Comparison of ENCODE assay signal across 17 mouse cellular contexts in genomic region chr6:54997726-54998125, GRCm38 (mm10).
"Had no signal": no experiment of that assay in that cellular context is flagged by ENCODE, and none has a peak within 500 bp of the region (broad histone marks: within the 10 kb centered on the region; RNA-seq: fewer than 3 reads in every experiment).

No protein-coding gene starts in this region.

- H3K36me3 ChIP-seq: intestine, embryonic 15.5 days; liver, embryonic 12.5 days; liver, embryonic 15.5 days; neural tube, embryonic 12.5 days; neural tube, embryonic 15.5 days had no signal

- H3K27ac ChIP-seq: intestine, embryonic 15.5 days; liver, embryonic 12.5 days; liver, embryonic 15.5 days; neural tube, embryonic 12.5 days; neural tube, embryonic 15.5 days; stomach, postnatal 0 days had no signal

- H3K9me3 ChIP-seq: intestine, embryonic 15.5 days; liver, embryonic 12.5 days; liver, embryonic 15.5 days; neural tube, embryonic 12.5 days; neural tube, embryonic 15.5 days had no signal

- H3K4me3 ChIP-seq: intestine, embryonic 15.5 days; liver, embryonic 12.5 days; liver, embryonic 15.5 days; neural tube, embryonic 12.5 days; neural tube, embryonic 15.5 days had no signal

- H3K4me2 ChIP-seq: intestine, embryonic 15.5 days; liver, embryonic 12.5 days; liver, embryonic 15.5 days; midbrain, embryonic 11.5 days; neural tube, embryonic 12.5 days; neural tube, embryonic 15.5 days had no signal

- ATAC-seq: intestine, embryonic 15.5 days; liver, embryonic 12.5 days had no signal

- DNase-seq: lung, adult 2 months; lung, postnatal 14 days; lung, postnatal 4 days; midbrain, embryonic 14.5 days; right cerebral cortex, adult 18-20 months; right cerebral cortex, postnatal 14 days; right cerebral cortex, postnatal 4 days; thymus, adult 2 months; thymus, postnatal 14 days; thymus, postnatal 4 days had no signal

- H3K9ac ChIP-seq: intestine, embryonic 15.5 days; liver, embryonic 12.5 days; liver, embryonic 15.5 days; neural tube, embryonic 12.5 days; neural tube, embryonic 15.5 days had no signal

- H3K27me3 ChIP-seq: intestine, embryonic 15.5 days; liver, embryonic 15.5 days; neural tube, embryonic 12.5 days; neural tube, embryonic 15.5 days had no signal

- H3K4me1 ChIP-seq: intestine, embryonic 15.5 days; neural tube, embryonic 12.5 days had no signal
